Mouse (Mus musculus) liver, embryonic 11.5 days (tissue): ENCODE results near the gene Celf2. TPM values are rescaled to one million over a fixed set of nuclear protein-coding genes. Genes with fewer than 3 reads are reported as not detected.

Source experiments
- ATAC-seq: fragments of 200-750 bp; cut with Nextera tagmentation; replicated peaks from 2 replicates; pipeline ENCODE4 v1.8.0; 2017; ENCODE audit warnings: moderate number of reproducible peaks, mild to moderate bottlenecking, moderate TSS enrichment, moderate library complexity; ENCODE audit not compliant: low FRiP score
- DNase-seq: peaks from one replicate; pipeline ENCODE4 v3.0.0-alpha.2; 2017; ENCODE audit warnings: low spot score
- H3K27ac ChIP-seq: fragments of 300-500 bp; sonication (generic); 2 replicates; pipeline ENCODE4 v1.5.1; 2014; ENCODE audit warnings: mild to moderate bottlenecking, low read depth, low read length, control low read depth
- H3K27me3 ChIP-seq: fragments of 300-500 bp; sonication (generic); replicated peaks from 2 replicates; pipeline ENCODE4 v1.6.1; 2014; ENCODE audit warnings: low read length, mixed read lengths; ENCODE audit not compliant: control insufficient read depth, insufficient read depth
- H3K36me3 ChIP-seq: fragments of 300-500 bp; sonication (generic); 2 replicates; pipeline ENCODE4 v1.6.1; 2014; ENCODE audit warnings: mild to moderate bottlenecking, low read length, moderate library complexity, mixed read lengths; ENCODE audit not compliant: control insufficient read depth, insufficient read depth
- H3K4me1 ChIP-seq: fragments of 300-500 bp; sonication (generic); replicated peaks from 2 replicates; pipeline ENCODE4 v1.6.1; 2014; ENCODE audit warnings: low read length, mixed read lengths; ENCODE audit not compliant: control insufficient read depth, insufficient read depth
- H3K4me2 ChIP-seq: fragments of 300-500 bp; sonication (generic); 2 replicates; pipeline ENCODE4 v1.6.1; 2014; ENCODE audit warnings: mild to moderate bottlenecking, control low read depth, moderate library complexity
- H3K4me3 ChIP-seq: fragments of 300-500 bp; sonication (generic); 2 replicates; pipeline ENCODE4 v1.5.1; 2014; ENCODE audit warnings: low read depth, low read length, control low read depth
- H3K9ac ChIP-seq: fragments of 300-500 bp; sonication (generic); 2 replicates; pipeline ENCODE4 v1.6.1; 2014; ENCODE audit warnings: low read depth, low read length, control low read depth
- H3K9me3 ChIP-seq: fragments of 300-500 bp; sonication (generic); 2 replicates; pipeline ENCODE4 v1.6.1; 2016; ENCODE audit warnings: low read length, inconsistent platforms, mixed read lengths; ENCODE audit not compliant: control insufficient read depth
- WGBS: fragments of 180-500 bp; shearing (Covaris S2); extraction: QIAGEN DNeasy Blood & Tissue Kit; methylation state at CpG from one replicate; pipeline ENCODE4 v1.1.7; 2014; 5-methylcytosine and 5-hydroxymethylcytosine counted together
- polyA plus RNA-seq: library from polyadenylated mRNA; unstranded; fragments of >200 nt; fragmentation: Nextera tagmentation; extraction: Ambion mirVana; gene quantifications from 2 replicates; pipeline ENCODE4 v1.2.1, GENCODE M21; 2014

The Celf2 gene
- polyA plus RNA-seq, 1 experiment from 2014 or later = 21.1 TPM

- 66% methylated on average over 5 of the region's 5 CpGs for WGBS
- no peaks in the 10 kb centered on the region for H3K9me3 ChIP-seq
- no peaks in the 10 kb centered on the region for H3K27me3 ChIP-seq
- ATAC-seq = no peak
- no peak overlapping the region for H3K9ac ChIP-seq
- H3K36me3 ChIP-seq = no peaks in the 10 kb centered on the region
- H3K4me2 ChIP-seq = no peak overlapping the region
- H3K4me3 ChIP-seq = no peak overlapping the region
- H3K4me1 ChIP-seq = no peaks in the 10 kb centered on the region
- DNase-seq = no peak
- H3K27ac ChIP-seq = no peak overlapping the region
Observed at GRCm38 (mm10) chr2:7359557-7359956, 149.8 kb downstream of the Celf2 start.

GRCm38 (mm10) chr2:7358816-7359215, 150.5 kb downstream of the Celf2 start:
- Histone ChIP-seq H3K4me3 (no peak overlapping the region), H3K4me2 (no peak overlapping the region), H3K9ac (no peak overlapping the region), H3K9me3 (no peaks in the 10 kb centered on the region), H3K4me1 (no peaks in the 10 kb centered on the region), H3K27ac (no peak overlapping the region), H3K36me3 (no peaks in the 10 kb centered on the region), H3K27me3 (no peaks in the 10 kb centered on the region)
- ATAC-seq = no peak
- no peak for DNase-seq
- WGBS = 85% methylated on average over 3 of the region's 3 CpGs

GRCm38 (mm10) chr2:7351234-7351633, 158.1 kb downstream of the Celf2 start:
- no peaks in the 10 kb centered on the region for H3K9me3 ChIP-seq
- no peak overlapping the region for H3K4me2 ChIP-seq
- no peak for DNase-seq
- no peaks in the 10 kb centered on the region for H3K36me3 ChIP-seq
- no peak for ATAC-seq
- no peak overlapping the region for H3K9ac ChIP-seq
- no peak overlapping the region for H3K4me3 ChIP-seq
- WGBS = 79% methylated on average over 5 of the region's 5 CpGs
- H3K4me1 ChIP-seq = no peaks in the 10 kb centered on the region
- H3K27me3 ChIP-seq = no peaks in the 10 kb centered on the region
- H3K27ac ChIP-seq = no peak overlapping the region

- Histone ChIP-seq H3K9me3 (no peaks in the 10 kb centered on the region), H3K36me3 (no peaks in the 10 kb centered on the region), H3K27ac (no peak overlapping the region), H3K4me2 (no peak overlapping the region), H3K4me3 (no peak overlapping the region), H3K27me3 (no peaks in the 10 kb centered on the region), H3K9ac (no peak overlapping the region), H3K4me1 (no peaks in the 10 kb centered on the region)
- no peak for DNase-seq
- ATAC-seq = no peak
- 65% methylated on average over 4 of the region's 4 CpGs for WGBS
Observed at GRCm38 (mm10) chr2:7346703-7347461, 162.5 kb downstream of the Celf2 start.

- ATAC-seq (no peak), DNase-seq (no peak)
- Histone ChIP-seq H3K4me3 (no peak overlapping the region), H3K4me2 (no peak overlapping the region), H3K9me3 (no peaks in the 10 kb centered on the region), H3K9ac (no peak overlapping the region), H3K4me1 (no peaks in the 10 kb centered on the region), H3K27me3 (no peaks in the 10 kb centered on the region), H3K36me3 (no peaks in the 10 kb centered on the region), H3K27ac (no peak overlapping the region)
- 88% methylated on average over 2 of the region's 2 CpGs for WGBS
Observed at GRCm38 (mm10) chr2:7344951-7345350, 164.4 kb downstream of the Celf2 start.

GRCm38 (mm10) chr2:7342911-7343478, 166.4 kb downstream of the Celf2 start:
- no peaks in the 10 kb centered on the region for H3K36me3 ChIP-seq
- no peak overlapping the region for H3K9ac ChIP-seq
- no peaks in the 10 kb centered on the region for H3K4me1 ChIP-seq
- H3K9me3 ChIP-seq = no peaks in the 10 kb centered on the region
- no peak for ATAC-seq
- WGBS = 73% methylated on average over 8 of the region's 8 CpGs
- no peak for DNase-seq
- no peak overlapping the region for H3K27ac ChIP-seq
- no peak overlapping the region for H3K4me2 ChIP-seq
- H3K27me3 ChIP-seq = no peaks in the 10 kb centered on the region
- no peak overlapping the region for H3K4me3 ChIP-seq

GRCm38 (mm10) chr2:7334846-7335245, 174.5 kb downstream of the Celf2 start:
- no peaks in the 10 kb centered on the region for H3K4me1 ChIP-seq
- DNase-seq = no peak
- no peak overlapping the region for H3K9ac ChIP-seq
- no peak overlapping the region for H3K4me2 ChIP-seq
- no peaks in the 10 kb centered on the region for H3K9me3 ChIP-seq
- WGBS = 83% methylated on average over 2 of the region's 2 CpGs
- no peak overlapping the region for H3K27ac ChIP-seq
- no peaks in the 10 kb centered on the region for H3K27me3 ChIP-seq
- H3K4me3 ChIP-seq = no peak overlapping the region
- H3K36me3 ChIP-seq = no peaks in the 10 kb centered on the region
- ATAC-seq = no peak

- DNase-seq (no peak), ATAC-seq (no peak)
- Histone ChIP-seq H3K4me1 (no peaks in the 10 kb centered on the region), H3K4me2 (no peak overlapping the region), H3K27me3 (no peaks in the 10 kb centered on the region), H3K36me3 (no peaks in the 10 kb centered on the region), H3K27ac (no peak overlapping the region), H3K4me3 (no peak overlapping the region), H3K9me3 (no peaks in the 10 kb centered on the region), H3K9ac (no peak overlapping the region)
- WGBS = 67% methylated on average over 8 of the region's 8 CpGs
Observed at GRCm38 (mm10) chr2:7328018-7328899, 181.1 kb downstream of the Celf2 start.
